Mouse (Mus musculus): Measurements from ENCODE around the gene Hnrnpu. TPM values are rescaled to one million over a fixed set of nuclear protein-coding genes. Genes with fewer than 3 reads are reported as not detected.

The Hnrnpu gene
- total RNA-seq, 1 experiment from 2014 or later, result 430 TPM

DNA sequence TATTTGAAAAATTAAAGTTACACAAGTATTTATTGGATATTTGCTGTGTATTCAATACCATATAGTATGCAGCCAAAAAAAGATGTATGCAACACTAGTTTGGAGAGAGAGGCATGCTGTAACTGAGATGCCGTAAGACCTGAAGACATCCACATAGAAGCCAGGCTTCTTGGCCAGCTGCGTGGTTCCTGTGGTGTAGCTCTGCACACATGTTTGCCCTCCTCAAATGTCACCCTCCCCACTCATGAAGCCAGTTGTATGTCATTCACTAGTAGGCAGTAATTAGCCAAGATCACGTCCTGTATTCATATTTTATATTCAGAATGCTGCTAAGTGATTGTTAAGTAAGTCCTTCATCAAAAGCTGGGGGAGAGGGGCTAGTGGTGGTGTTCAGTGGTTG, 3.8 kb upstream of the Hnrnpu start:
- no peak for DNase-seq

DNA sequence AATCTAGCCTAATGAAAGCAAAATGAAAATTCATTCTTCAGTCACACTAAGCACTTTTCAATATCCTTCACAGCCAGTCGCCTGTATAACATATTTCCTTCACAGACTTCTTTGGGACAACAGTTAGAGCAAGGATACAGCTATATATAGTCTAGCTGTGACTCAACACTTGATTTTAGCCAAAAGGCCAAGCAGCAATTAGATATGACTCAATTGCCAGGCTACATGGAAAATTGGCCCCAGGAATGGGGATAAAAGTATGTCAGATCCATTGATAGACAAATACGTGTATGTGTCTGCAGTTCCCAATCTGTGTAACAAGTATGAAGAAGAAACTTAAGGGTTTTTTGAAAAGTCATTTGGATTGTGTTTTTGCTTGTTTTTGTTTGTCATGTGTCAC, 2.6 kb upstream of the Hnrnpu start:
- DNase-seq, result no peak

DNA sequence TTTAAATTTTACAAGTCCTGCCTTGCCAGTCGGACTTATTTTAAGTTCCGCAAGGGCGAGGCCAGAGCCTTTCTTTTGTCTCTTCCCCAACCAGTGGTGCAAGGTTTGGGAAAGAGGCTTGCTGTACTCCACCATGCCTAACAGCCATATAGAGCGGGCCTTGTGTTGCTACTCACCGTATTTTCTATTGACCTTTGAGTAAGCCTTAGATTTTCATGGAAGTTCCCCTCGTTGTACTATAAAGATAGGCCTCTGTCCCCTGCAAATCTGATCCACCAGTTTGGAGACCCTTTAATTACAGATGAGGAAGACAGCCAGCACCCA, 683 bp upstream of the Hnrnpu start:
- DNase-seq, result peak; percentile 33

DNA sequence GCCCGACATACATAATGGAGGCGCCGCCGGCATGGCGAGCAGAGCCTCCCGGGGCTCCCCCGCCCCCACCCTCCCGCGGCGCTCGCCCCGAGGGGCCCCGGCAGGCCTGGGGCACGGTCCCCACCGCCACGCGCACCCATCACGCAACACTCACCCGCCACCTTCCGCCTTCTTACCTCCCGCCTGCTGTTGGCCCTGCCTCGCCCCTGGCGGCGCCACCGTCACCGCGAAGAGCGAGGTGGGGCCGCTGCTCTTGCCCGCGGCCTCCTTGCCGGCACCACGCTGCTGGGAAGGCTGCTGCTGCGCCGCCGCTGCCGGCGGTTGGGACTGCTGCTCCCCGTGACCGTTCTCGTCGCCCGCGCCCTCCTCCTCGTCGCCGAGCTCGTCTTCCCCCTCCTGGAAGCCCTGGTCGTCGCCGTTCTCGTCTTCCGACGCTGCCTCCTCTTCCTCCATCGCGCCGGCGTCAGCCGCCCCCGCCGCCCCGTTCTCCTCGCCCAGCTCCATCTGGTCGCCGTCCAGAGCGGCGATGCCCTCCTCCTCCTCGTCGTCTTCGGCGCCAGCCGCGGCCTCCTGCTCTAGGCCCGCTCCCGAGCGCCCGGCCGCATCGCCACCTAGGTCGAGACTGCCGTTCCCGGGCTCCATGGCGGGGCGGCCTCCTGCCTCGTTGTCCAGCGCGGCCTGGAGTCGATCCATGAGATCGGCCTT, 668 bp downstream of the Hnrnpu start:
- DNase-seq, result no peak

DNA sequence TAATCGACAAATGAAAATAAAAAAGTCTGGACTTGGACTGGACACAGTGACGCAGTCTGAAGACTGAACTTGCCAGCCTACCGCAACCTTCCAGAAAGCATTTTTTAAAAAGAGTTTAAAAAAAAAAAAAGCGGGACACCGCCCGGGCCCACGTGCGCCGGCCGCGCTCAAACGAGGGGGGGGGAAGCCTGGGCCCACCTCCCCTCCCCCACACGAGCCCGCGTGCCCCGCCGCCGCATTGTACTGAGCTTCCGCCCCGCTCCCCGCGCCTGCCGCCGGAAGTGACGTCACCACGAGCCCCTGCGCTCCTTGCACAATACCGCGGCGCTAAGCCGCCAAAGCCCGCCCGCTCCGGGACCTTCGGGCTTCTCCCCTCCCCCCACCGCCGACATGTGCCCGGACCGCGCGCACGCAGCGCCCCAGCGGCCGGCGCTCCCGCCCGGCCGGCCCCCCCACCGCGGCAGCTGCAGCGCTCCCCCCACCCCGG, 1.3 kb downstream of the Hnrnpu start:
- DNase-seq, result peak; percentile 98

DNA sequence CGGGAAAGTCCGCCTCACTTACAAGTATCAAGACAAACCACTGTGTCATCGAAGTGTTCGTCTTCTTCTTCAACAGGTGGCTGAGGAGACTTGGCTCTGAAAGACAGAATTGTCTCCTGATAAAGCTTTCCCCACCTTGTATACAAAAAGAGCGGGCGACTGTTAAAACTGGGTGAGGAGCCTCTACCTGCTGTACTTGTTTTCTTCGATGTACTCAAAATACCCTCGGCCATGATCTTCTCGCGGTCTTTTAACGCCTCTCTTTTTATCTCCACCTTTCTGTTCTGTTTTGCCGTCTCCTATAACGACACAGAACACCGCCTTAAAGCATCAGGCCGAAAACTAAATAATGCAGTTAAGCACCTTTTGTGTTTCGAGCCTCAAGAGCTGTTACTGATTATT, 1.7 kb downstream of the Hnrnpu start:
- no peak for DNase-seq

DNA sequence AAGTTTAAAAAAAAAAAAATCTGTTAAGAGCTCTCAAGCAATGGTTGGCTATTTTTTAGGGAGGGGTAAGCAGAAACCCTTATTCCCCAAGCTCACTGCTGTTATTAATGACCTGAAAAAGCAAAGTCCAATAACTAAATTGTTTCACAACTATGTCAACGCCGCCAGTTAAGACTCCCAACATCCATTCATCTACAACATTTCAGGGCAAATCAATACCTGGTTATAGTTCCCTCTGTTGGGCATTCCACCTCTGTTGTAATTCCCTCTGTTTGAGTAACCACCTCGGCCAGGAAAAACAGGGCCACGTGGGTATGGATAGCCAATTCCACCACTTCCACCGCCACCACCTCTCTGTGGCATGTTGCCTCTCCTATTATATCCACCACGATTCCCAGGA, 7.7 kb downstream of the Hnrnpu start:
- peak; percentile 34 for DNase-seq

DNA sequence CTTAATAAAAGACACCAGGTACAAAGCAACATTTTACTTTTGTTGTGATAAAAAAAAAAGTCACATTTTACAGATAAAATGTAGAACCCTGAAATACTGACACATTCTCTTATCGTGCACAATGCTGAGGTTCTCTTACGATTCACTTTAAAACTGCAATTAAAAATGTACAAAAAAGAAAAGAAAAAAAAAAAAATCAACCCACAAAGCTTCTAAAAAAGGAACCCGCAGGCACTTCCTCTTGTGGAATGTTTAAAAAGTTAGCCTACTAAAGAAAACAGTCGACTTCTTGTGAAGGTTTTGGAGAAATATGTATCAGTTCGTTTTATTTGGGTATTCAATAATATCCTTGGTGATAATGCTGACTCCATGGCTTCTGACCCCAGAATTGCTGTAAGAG, 8.6 kb downstream of the Hnrnpu start:
- no peak for DNase-seq

DNA sequence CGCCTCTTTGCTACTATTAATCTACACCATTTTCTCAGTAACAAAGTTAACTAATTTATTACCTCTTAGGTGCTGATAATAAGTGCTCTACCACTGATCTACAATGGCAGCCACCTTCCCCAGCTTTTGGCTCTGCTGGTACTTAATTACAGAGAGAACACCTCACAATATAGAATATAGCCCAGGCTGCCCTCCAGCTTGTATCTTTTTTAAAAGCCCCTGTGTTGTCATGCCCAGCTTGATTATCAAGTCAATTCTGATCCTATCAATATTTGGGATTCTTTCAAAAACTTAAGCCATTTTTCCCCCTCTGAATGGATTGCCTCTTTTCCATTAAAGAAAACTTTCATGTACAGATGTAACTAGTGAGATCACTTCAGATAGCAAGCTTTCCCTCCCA, 10.6 kb downstream of the Hnrnpu start:
- no peak for DNase-seq

DNA sequence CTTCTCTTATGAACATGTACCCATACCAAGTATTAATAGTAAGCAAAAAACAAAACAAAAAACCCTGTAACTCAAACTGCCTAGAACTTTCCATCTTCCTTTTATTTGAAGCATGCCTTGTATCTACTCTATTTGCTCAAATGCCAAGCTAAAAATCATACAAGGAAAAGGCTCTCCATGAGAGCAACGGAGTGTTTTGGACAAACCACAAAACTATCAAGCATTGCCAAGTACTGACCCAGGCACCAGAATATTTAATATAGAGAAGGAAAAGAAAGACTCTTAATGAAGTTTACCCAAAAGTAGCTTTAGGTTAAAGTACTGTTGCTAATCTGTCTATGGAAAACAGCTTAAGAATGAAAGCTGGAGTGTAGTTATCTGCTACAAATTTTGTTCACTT, 11.2 kb downstream of the Hnrnpu start:
- no peak for DNase-seq

DNA sequence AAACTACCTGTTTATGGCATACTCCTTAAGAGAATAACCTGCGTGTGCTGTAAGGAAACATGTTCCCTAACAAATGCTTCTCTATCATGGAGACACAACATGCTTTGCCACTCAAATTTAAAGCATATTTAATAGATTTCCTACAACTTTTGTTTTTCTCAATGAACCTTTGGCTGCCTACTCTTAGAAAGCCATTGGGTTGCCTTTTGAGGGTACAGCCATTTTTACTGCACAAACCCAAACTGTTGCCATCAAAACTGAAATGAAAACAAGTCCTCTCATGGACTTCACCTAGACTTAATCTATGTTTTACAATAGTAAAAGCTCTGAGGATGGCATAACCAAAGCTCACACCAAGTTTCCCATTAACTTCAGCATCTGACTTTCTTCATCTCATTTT, 13.0 kb downstream of the Hnrnpu start:
- DNase-seq, result no peak

DNA sequence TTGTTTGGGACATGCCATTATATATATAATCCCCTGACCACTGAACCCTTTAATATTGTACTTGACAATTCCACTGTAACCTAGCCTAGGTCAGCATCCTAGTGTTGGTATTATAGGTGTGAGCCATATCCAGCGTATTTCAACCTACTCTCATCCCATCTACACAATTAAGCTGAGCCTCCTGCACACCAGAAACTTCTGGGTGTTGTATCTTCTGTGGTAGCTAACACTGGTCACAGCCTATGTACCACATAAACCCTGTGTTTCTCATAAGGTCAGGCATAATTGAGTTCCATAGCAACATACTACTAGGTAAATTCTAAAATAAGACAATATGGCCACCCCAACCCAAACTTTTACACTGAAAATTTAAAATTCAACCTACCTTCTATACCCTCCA, 14.4 kb downstream of the Hnrnpu start:
- DNase-seq, result no peak

DNA sequence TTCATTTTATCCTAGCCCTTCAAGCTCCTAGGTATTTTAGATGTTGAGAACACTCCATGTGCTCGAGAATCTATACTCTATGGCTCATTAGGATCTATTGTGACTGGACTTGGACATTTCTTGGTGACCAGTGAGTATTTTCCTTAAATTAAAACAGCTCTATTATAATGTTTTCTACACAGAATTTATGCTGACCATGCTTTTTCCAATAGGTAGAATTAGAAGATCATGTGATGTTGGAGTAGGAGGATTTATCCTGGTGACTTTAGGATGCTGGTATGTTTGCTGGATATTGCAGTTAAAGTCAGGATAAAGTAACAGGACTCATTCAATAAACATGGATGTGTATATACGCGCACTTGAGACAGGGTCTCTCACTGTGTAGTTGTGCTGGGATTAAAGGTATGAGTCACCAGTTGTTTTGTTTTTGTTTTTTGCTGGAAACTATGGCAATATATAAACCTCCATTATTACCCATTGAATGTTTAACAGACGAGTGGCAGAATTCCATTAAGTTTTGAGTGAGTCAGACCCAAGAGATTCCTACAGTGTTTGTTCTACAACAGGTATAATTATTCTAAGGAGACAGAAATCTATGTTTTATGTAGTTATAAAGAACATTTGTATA, 15.8 kb downstream of the Hnrnpu start:
- DNase-seq, result no peak

DNA sequence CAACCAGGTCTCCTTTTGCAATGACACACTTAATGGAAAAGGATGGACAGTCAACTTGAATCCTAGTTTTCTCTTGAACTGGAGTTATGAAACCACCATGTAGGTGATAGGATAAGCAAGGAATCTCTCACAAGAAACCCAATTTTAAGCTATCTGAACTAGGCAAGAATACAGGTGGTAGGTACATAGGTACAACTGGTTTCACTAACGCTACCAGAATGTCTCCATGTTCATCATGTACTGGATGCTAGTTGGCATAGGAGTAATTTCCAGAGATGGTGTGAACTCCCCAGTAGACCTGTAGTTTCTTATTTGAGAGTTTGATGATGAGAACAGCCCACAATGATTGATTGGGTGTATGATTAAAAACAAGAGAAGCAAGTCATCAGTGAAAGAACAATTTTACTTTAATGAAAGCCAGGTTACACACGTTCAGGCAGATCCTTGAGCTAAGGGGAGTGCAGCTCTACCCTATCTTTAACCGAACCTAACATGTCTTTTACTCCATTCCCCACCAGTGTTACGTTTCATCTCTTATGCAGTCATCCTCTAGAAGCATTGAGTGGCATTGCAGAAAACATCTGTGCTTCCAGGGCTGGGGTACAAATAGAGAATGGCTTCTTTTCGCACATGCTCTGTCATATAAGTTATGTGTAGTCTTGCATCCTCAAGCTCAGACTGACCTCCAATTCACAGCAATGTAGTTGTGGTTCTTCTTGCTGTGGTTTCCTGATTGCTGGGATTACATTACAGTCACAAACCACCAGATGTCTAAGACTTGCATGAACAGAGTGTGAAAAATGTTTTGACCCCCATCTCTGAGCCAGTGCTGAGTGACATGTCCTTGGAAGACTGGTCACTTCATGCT, 16.6 kb downstream of the Hnrnpu start:
- DNase-seq, result no peak

DNA sequence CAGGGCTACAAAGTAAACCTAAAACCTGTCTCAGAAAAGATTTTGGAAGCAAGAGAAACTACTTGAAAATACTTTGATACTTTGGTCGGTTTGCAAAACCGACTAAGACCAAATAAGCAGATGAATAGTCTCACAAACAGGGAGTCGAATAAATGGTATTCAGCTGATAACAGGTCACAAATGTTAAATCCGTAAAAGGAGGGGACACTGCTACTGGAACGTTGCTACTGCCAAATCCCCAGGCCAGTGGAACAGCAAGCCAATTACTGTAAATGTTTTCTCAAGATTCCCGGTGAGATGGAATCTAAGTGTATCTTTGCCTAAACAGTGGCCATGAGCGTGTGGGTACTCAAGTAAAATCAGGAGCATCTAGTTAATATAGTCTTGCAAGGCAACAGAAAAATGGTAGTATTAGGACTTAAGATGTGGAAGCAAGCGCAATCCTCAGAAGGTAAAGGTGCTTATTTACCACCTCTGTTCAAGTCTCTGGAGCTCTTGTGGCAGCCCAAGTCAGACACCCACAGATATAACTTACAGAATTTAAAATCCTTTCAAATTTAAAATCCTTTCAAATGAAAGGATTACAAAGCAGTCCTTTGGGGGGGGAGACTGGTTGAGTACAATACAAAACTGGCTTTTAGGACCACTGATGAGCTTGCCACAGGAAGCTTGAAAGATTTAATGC, 17.4 kb downstream of the Hnrnpu start:
- DNase-seq, result no peak

DNA sequence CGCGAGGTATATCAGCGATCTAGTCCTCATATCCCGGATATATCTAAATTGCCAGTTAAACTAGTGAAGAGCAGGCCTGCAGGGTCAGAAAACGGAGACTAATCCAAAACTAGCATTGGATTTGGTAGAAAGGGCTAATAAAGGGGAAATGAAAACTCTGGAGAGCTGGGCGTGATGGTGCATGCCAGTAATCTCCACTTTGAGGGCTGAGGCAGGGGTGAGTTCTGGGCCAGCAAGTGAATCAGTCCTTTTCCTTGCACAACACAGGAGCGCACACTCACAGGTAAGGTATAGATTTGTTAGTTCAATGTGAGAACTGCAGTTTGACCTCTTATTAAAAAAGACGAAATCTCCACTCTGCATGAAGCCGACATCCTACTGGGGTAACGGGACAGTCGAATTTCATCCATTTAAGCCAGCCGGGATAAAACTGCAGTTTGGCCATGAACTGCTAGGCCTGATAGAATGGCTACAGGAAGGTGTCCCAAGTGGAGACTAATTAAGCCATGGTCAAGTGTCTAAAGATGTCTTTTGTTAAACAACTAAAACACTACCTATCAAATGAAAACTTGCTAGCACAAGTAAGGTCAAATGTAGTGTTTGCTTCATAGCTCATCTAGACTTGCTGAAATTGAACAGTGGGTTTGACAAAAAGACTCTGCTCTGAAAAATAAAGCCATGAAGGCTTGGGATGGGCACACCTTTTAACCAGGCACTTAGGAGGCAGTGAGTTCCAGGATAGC, 18.1 kb downstream of the Hnrnpu start:
- peak; percentile 44 for DNase-seq

DNA sequence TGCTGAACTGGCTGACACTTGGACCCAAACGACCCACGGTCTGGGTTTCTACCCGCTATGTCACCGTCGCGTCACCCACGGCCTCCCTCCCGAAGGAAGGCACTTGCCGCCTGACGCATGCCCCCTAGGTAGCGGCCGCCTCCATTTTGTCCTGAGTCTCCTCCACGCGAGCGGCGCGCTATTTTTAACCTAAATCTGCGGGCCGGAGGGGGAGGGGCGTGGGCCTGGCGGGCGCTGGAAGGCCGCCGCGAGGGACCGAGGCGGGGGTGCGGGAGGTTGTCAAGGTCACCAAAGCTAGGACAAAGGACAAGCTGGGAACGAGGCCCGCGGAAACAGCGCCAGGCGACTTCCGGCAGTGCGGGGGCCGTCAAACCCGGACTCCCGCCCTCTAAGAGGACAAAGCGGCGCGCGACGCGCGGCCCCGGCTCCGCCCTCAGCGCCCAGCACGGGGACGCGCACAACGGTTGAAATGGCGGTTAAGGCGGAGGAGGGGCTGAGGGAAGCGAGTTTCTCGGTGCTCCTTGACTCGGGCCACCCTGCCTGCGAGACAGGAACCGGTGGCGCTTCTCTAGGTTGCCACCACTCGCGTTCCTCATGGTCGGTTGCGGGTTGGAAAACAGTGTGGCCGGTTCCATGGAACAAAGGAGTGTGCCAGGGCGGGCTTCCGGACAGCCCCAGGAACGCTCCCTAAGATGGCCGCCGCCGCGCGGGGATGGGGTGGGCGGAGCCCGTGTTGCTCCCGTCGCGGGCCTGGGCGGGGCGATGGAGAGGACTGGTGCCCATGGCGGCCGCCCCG, 19.0 kb downstream of the Hnrnpu start, which contains the start of gene Cox20:
Gene Cox20 (plus strand): TSS at position 742 of the 796 bp plus-strand sequence.
- DNase-seq, result peak; percentile 99

DNA sequence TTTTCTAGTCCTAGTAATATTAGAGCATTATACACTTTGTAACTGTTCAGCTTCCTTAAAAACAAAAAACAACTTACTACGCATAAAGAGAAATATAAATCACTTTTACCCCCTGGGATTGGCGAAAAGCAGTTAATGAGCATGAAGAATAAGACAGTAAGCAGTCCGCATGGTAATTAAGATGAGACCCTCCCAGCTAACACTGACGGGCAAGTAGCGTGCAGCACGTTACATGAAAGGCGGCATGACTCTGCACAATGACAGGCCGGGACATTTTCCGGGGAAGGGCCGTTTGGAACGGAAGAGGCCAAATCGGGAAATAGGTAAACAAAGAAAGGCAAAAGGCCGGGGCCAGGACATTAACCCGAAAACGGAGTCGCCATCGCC, 19.6 kb downstream of the Hnrnpu start:
- no peak for DNase-seq

DNA sequence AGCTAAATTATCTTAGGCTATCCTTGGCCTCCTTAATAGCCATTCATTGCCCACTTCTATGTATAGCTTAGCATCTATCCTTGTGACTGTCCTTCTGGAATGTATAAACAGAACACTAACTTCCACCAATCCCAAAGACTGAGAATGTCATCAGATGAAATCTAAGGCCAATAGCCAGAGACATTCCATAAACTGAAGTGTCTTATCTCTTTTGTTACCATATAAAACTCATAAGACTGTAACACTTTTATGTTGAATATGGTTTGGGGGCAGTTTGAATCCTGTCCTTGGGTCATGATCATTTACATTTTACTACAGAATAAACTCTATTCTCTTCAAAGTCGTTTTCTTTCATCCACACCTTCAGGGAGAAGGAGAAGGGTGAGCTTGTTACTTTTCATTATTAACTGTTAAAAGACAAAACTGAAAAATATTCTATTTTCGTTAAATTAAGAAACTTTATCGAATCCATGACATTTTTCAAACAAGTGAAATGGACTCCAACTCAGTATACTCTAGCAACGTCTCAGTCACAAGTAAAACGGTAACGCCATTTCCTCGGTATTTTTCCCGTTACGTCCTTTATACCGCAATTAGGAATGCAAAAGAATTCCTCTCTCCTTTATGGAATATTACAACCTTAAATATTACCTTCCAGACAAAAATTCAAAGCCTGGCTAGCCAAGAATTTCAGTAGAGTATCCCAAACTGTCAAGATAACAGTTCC, 20.2 kb downstream of the Hnrnpu start:
- DNase-seq, result no peak

DNA sequence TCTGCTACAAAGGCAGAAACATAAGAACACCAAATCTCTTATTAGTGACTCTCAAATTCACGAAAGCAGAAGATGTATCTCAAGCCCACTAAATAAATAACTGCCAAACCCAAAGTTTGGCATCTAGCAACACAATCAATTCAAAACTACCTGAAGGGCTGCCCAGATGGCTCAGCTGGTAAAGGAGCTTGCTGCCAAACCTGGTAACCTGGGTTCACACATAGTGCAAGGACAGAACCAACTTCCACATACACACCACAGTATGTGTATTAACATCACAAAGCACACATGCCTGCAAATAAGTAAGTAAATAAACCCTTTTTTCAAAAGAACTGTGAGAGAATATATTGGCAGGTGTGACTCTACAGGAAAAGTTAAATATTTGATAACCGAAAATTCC, 23.4 kb downstream of the Hnrnpu start:
- DNase-seq, result no peak

Measured in adrenal gland, postnatal 14 days (tissue).